Mouse (Mus musculus): ENCODE measurements around the gene Rtraf. TPM values are rescaled to one million over a fixed set of nuclear protein-coding genes. Genes with fewer than 3 reads are reported as not detected.
A peak's percentile ranks its signal among the peaks of the same experiment; 100 is the strongest.

Gene Rtraf
- polyA plus RNA-seq, 1 experiment, result 61.1 TPM

DNA sequence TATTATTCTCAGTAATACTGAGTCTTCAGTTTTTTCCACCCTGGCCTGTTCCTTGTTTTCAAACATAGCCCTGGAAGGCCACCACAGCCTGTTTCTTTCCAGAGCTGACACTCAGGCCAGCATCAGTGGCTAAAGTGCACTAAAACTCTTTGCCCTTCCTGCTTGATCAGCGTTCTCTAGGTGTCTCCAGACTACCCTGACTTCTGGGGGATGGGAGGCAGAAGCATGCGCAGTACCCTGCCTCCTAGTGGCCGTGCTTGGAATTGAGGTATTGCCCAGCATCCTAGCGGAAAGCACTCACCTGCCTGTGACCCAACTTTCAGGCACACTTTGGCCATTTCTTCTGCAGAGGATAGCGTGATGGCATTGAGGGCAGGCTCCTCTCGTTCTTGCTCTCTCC is 46.7 kb downstream of the Rtraf start:
- no peaks in the 10 kb centered on the region for H3K4me1 ChIP-seq (ENCODE audit: control insufficient read depth, insufficient read depth, low read length)
- no peak overlapping the region for H3K4me3 ChIP-seq (ENCODE audit: insufficient read depth, low read length)
- TF ChIP-seq CTCF (IDR thresholded peaks at IDR 0.05; ENCODE audit: extremely low read depth, insufficient read depth, low read length) (peak; percentile 39), POLR2A (IDR thresholded peaks at IDR 0.05; ENCODE audit: extremely low read depth, insufficient read depth, low read length) (no peak)
- H3K27ac ChIP-seq (ENCODE audit: insufficient read depth, low read length), result no peak overlapping the region

DNA sequence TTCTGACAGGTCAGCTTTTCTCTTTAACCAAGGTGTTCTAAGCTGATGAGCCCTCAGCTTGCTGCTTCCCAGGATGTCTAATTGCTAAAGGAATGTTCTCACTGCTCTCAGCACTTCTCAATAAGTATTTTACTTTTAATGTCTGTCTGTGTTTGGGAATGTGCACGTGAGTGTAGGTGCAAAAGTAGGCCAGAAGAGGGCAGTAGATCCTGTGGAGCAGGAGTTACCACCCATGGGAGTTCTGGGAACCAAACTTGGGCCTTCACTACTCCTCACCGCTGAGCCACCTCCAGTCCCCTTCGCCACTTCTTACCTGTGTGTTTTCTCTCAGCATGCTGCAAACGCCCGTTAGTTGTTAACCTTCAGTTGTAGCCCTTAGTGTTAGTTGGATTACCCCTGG is 47.4 kb downstream of the Rtraf start:
- H3K27ac ChIP-seq (ENCODE audit: insufficient read depth, low read length), result no peak overlapping the region
- TF ChIP-seq POLR2A (IDR thresholded peaks at IDR 0.05; ENCODE audit: extremely low read depth, insufficient read depth, low read length) (no peak), CTCF (IDR thresholded peaks at IDR 0.05; ENCODE audit: extremely low read depth, insufficient read depth, low read length) (no peak)
- H3K4me3 ChIP-seq (ENCODE audit: insufficient read depth, low read length), result no peak overlapping the region
- H3K4me1 ChIP-seq (ENCODE audit: control insufficient read depth, insufficient read depth, low read length), result no peaks in the 10 kb centered on the region

GRCm38 (mm10) chr14:19775491-19775890 is 48.1 kb downstream of the Rtraf start:
- Histone ChIP-seq H3K27ac (ENCODE audit: insufficient read depth, low read length) (no peak overlapping the region), H3K4me1 (ENCODE audit: control insufficient read depth, insufficient read depth, low read length) (no peaks in the 10 kb centered on the region), H3K4me3 (ENCODE audit: insufficient read depth, low read length) (no peak overlapping the region)
- TF ChIP-seq POLR2A (IDR thresholded peaks at IDR 0.05; ENCODE audit: extremely low read depth, insufficient read depth, low read length) (no peak), CTCF (IDR thresholded peaks at IDR 0.05; ENCODE audit: extremely low read depth, insufficient read depth, low read length) (no peak)

GRCm38 (mm10) chr14:19774036-19774628 is 49.5 kb downstream of the Rtraf start:
- Histone ChIP-seq H3K27ac (ENCODE audit: insufficient read depth, low read length) (no peak overlapping the region), H3K4me1 (ENCODE audit: control insufficient read depth, insufficient read depth, low read length) (no peaks in the 10 kb centered on the region), H3K4me3 (ENCODE audit: insufficient read depth, low read length) (no peak overlapping the region)
- TF ChIP-seq POLR2A (IDR thresholded peaks at IDR 0.05; ENCODE audit: extremely low read depth, insufficient read depth, low read length), result no peak
- TF ChIP-seq CTCF (IDR thresholded peaks at IDR 0.05; ENCODE audit: extremely low read depth, insufficient read depth, low read length), result no peak

- TF ChIP-seq POLR2A (IDR thresholded peaks at IDR 0.05; ENCODE audit: extremely low read depth, insufficient read depth, low read length), result no peak
- H3K4me1 ChIP-seq (ENCODE audit: control insufficient read depth, insufficient read depth, low read length), result no peaks in the 10 kb centered on the region
- no peak overlapping the region for H3K27ac ChIP-seq (ENCODE audit: insufficient read depth, low read length)
- no peak overlapping the region for H3K4me3 ChIP-seq (ENCODE audit: insufficient read depth, low read length)
These were observed 52.5 kb downstream of the Rtraf start for GRCm38 (mm10) chr14:19771173-19771572.

- no peaks in the 10 kb centered on the region for H3K4me1 ChIP-seq (ENCODE audit: control insufficient read depth, insufficient read depth, low read length)
- TF ChIP-seq POLR2A (IDR thresholded peaks at IDR 0.05; ENCODE audit: extremely low read depth, insufficient read depth, low read length), result no peak
- no peak for TF ChIP-seq CTCF (IDR thresholded peaks at IDR 0.05; ENCODE audit: extremely low read depth, insufficient read depth, low read length)
- H3K27ac ChIP-seq (ENCODE audit: insufficient read depth, low read length), result no peak overlapping the region
- no peak overlapping the region for H3K4me3 ChIP-seq (ENCODE audit: insufficient read depth, low read length)
These were observed 54.0 kb downstream of the Rtraf start for GRCm38 (mm10) chr14:19769441-19770200.

GRCm38 (mm10) chr14:19768648-19769047 is 55.0 kb downstream of the Rtraf start:
- no peak overlapping the region for H3K4me3 ChIP-seq (ENCODE audit: insufficient read depth, low read length)
- no peaks in the 10 kb centered on the region for H3K4me1 ChIP-seq (ENCODE audit: control insufficient read depth, insufficient read depth, low read length)
- no peak for TF ChIP-seq CTCF (IDR thresholded peaks at IDR 0.05; ENCODE audit: extremely low read depth, insufficient read depth, low read length)
- no peak for TF ChIP-seq POLR2A (IDR thresholded peaks at IDR 0.05; ENCODE audit: extremely low read depth, insufficient read depth, low read length)
- no peak overlapping the region for H3K27ac ChIP-seq (ENCODE audit: insufficient read depth, low read length)

- Histone ChIP-seq H3K4me1 (ENCODE audit: control insufficient read depth, insufficient read depth, low read length) (no peaks in the 10 kb centered on the region), H3K27ac (ENCODE audit: insufficient read depth, low read length) (no peak overlapping the region), H3K4me3 (ENCODE audit: insufficient read depth, low read length) (no peak overlapping the region)
- TF ChIP-seq CTCF (IDR thresholded peaks at IDR 0.05; ENCODE audit: extremely low read depth, insufficient read depth, low read length) (no peak), POLR2A (IDR thresholded peaks at IDR 0.05; ENCODE audit: extremely low read depth, insufficient read depth, low read length) (no peak)
These were observed 57.3 kb downstream of the Rtraf start for GRCm38 (mm10) chr14:19766380-19766649.

DNA sequence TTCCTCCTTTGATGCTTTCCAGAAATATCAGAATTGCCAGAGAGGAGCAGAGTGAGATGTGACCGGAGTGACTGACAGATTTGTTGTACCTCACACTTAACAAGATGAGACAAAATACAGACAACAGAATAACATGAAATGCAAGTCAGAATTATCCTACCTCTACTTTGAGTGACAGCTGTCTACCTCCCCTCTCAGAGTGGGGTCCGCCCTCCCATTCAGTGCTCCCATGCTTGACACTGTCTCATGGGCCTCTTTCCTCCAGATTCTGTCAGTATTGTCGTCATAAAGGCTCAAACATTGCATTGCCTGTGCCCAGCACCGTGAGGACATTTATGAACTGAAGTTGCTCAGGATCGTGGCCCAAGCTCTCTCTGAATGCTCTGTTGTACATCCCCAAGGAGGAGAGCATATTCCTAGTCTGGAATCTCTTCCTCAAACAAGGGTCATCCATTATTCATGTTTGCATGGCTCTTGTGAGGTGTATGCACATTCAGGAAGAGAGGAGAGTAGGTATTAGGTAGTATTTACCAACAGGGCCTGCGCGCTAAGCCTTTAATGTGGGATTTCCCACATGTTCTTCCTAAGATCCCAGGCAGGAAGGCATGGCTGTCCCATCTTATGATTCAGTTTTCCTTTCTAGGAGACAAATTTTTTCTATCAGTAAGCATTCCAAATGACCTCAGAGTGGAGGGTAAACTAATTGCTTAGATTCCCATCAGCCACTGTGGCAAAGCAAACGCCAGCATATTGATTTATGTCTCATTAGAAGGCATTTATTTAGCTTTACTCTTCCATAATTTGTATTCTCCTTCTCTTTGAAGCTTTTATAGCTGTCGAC is 57.9 kb downstream of the Rtraf start:
- no peak for TF ChIP-seq POLR2A (IDR thresholded peaks at IDR 0.05; ENCODE audit: extremely low read depth, insufficient read depth, low read length)
- no peak for TF ChIP-seq CTCF (IDR thresholded peaks at IDR 0.05; ENCODE audit: extremely low read depth, insufficient read depth, low read length)
- Histone ChIP-seq H3K27ac (ENCODE audit: insufficient read depth, low read length) (no peak overlapping the region), H3K4me1 (ENCODE audit: control insufficient read depth, insufficient read depth, low read length) (no peaks in the 10 kb centered on the region), H3K4me3 (ENCODE audit: insufficient read depth, low read length) (no peak overlapping the region)

DNA sequence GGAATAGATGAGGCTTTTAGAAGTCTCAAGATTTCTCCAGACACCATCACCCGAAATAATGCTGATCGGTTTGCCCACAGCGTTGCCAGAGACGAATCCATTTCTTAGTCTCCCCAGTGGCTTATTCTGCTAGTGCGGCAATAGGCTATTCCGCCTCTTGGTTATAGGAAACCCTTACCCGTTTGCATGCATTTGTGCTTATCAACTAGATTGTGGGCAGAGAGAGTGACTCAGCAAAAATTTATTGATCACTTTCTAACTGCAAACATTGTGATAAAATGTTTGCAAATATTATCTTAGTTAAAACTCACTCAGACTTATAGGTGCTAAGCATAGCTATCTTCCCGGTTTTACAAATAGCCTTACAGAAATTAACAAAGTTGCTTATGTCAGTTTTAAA is 59.3 kb downstream of the Rtraf start:
- Histone ChIP-seq H3K4me3 (ENCODE audit: insufficient read depth, low read length) (no peak overlapping the region), H3K27ac (ENCODE audit: insufficient read depth, low read length) (no peak overlapping the region), H3K4me1 (ENCODE audit: control insufficient read depth, insufficient read depth, low read length) (no peaks in the 10 kb centered on the region)
- TF ChIP-seq CTCF (IDR thresholded peaks at IDR 0.05; ENCODE audit: extremely low read depth, insufficient read depth, low read length) (no peak), POLR2A (IDR thresholded peaks at IDR 0.05; ENCODE audit: extremely low read depth, insufficient read depth, low read length) (no peak)

All from cortical plate, adult 2 months (tissue).